Mouse (Mus musculus) heart, postnatal 0 days (tissue): ENCODE measurements around the gene Tmem135.

Experiments
- CTCF ChIP-seq: IDR thresholded peaks from 2 replicates; pipeline ENCODE4 v1.5.1; 2016; ENCODE audit warnings: antibody characterized with exemption, control low read depth, low read depth
- EP300 ChIP-seq: IDR thresholded peaks from 2 replicates; pipeline ENCODE4 v1.6.1; 2016; ENCODE audit warnings: antibody characterized with exemption, low read depth

DNA sequence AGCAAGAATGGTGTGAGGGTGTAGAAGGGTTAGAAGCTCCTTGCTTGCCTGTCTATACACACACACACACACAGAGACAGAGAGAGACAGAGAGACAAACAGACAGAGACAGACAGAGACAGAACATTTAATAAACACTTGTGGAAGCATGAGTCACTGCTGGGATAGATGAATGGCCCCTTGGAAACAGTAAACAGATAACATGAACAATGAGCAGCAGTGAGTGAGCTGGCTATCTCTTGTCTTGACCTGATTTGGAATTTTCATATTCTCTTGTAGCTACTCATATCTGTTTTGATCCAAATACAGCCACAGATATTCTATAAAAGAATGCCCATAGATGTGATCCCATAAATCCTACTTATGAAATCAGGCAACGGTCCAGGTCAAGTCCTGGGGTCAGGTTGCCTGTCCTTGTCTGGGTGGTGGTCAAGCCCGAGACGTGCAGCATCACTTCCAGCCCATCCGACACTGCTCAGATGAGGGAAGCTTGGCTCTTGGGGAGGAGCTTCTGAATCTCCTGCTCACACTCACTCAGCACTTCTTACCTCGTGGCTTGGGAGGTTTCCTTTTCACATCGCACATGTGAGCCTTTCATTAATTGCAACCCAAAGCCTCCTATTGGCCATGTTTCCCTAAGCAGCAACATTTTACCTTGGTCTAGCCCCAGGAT is 32.3 kb downstream of the Tmem135 start:
- TF ChIP-seq CTCF (no peak), EP300 (no peak)
